ENCODE assay signal across 8 mouse cellular contexts in genomic region chr12:5219913-5220575, GRCm38 (mm10).
A peak's percentile ranks its signal among the peaks of the same experiment; 100 is the strongest.
DNase-seq lines count a peak whose midpoint lies in the region; ATAC-seq lines count a peak whose summit lies in the region.
"Had no signal": no experiment of that assay in that cellular context is flagged by ENCODE, and none has a peak within 500 bp of the region (broad histone marks: within the 10 kb centered on the region; RNA-seq: fewer than 3 reads in every experiment).

No protein-coding gene starts in this region.

- H3K27ac ChIP-seq in kidney, embryonic 14.5 days (ENCODE audit: low read depth, low read length) = no peak overlapping the region
- peak overlapping the region; percentile 49; the same call in 1 of the 2 replicates for H3K27ac ChIP-seq in hindbrain, embryonic 16.5 days (ENCODE audit: low read depth, low read length)
- H3K27ac ChIP-seq: liver, embryonic 13.5 days had no signal

- H3K27me3 ChIP-seq in kidney, embryonic 14.5 days (ENCODE audit: control insufficient read depth, insufficient read depth, low read length) = no peaks in the 10 kb centered on the region
- no peaks in the 10 kb centered on the region for H3K27me3 ChIP-seq in hindbrain, embryonic 16.5 days (replicated peaks; ENCODE audit: control insufficient read depth, insufficient read depth, low read length)
- H3K27me3 ChIP-seq: liver, embryonic 13.5 days had no signal

- H3K4me2 ChIP-seq in kidney, embryonic 14.5 days (replicated peaks; ENCODE audit: low read depth, low read length) = no peak overlapping the region
- H3K4me2 ChIP-seq in hindbrain, embryonic 16.5 days (ENCODE audit: low read length) = peak overlapping the region; percentile 13; the same call in 1 of the 2 replicates
- H3K4me2 ChIP-seq: liver, embryonic 13.5 days had no signal

- no peak overlapping the region for H3K9ac ChIP-seq in kidney, embryonic 14.5 days (ENCODE audit: low read depth, low read length)
- no peak overlapping the region for H3K9ac ChIP-seq in hindbrain, embryonic 16.5 days (ENCODE audit: low read depth, low read length)
- H3K9ac ChIP-seq: liver, embryonic 13.5 days had no signal

- no peak overlapping the region for H3K4me3 ChIP-seq in kidney, embryonic 14.5 days (ENCODE audit: low read length)
- H3K4me3 ChIP-seq in hindbrain, embryonic 16.5 days (ENCODE audit: low read length) = no peak overlapping the region
- H3K4me3 ChIP-seq: liver, embryonic 13.5 days had no signal

- H3K9me3 ChIP-seq in kidney, embryonic 14.5 days (ENCODE audit: control insufficient read depth, low read length) = no peaks in the 10 kb centered on the region
- no peaks in the 10 kb centered on the region for H3K9me3 ChIP-seq in hindbrain, embryonic 16.5 days (ENCODE audit: control insufficient read depth, low read length)
- H3K9me3 ChIP-seq: liver, embryonic 13.5 days had no signal

- WGBS in kidney, embryonic 14.5 days = 68% methylated on average over 14 of the region's 14 CpGs
- 34% methylated on average over 14 of the region's 14 CpGs for WGBS in hindbrain, embryonic 16.5 days

- ATAC-seq in kidney, embryonic 14.5 days (ENCODE audit: low FRiP score, low TSS enrichment) = no peak
- peak; percentile 28 for ATAC-seq in hindbrain, embryonic 16.5 days

- no peaks in the 10 kb centered on the region for H3K4me1 ChIP-seq in kidney, embryonic 14.5 days (ENCODE audit: control insufficient read depth, insufficient read depth, low read length)
- H3K4me1 ChIP-seq in hindbrain, embryonic 16.5 days (ENCODE audit: control insufficient read depth, insufficient read depth, low read depth, low read length) = peaks cover 27% of the 10 kb centered on the region
- H3K4me1 ChIP-seq: liver, embryonic 13.5 days had no signal

- DNase-seq in kidney, postnatal 10 days = peak; percentile 23
- peak; percentile 51 for DNase-seq in Muller cell, postnatal 12 days (ENCODE audit: inconsistent ontology term)
- DNase-seq in brain, adult 2 months (ENCODE audit: low read depth, low spot score) = peak; percentile 68
- no peak for DNase-seq in adrenal gland, postnatal 10 days
- DNase-seq in spleen, adult 18-20 months = no peak
- DNase-seq: liver, embryonic 13.5 days had no signal

- no peaks in the 10 kb centered on the region for H3K36me3 ChIP-seq in kidney, embryonic 14.5 days (ENCODE audit: control insufficient read depth, insufficient read depth, low read length)
- no peaks in the 10 kb centered on the region for H3K36me3 ChIP-seq in hindbrain, embryonic 16.5 days (ENCODE audit: control insufficient read depth, insufficient read depth, low read length)
- H3K36me3 ChIP-seq: liver, embryonic 13.5 days had no signal

Comparison
In these comparisons a context has a peak if more than half of its experiments do, and no peak if none do; other contexts are left out.
1. DNase-seq: peak in kidney, postnatal 10 days (single experiment), Muller cell, postnatal 12 days (single experiment) and brain, adult 2 months (single experiment); none in adrenal gland, postnatal 10 days (single experiment) and spleen, adult 18-20 months (0 of 2).